Mouse (Mus musculus) intestine, embryonic 16.5 days (tissue): ENCODE measurements around the gene Gm17535. TPM values are rescaled to one million over a fixed set of nuclear protein-coding genes. Genes with fewer than 3 reads are reported as not detected.
"Not testable (repeated sequence)": the region's sequence is repeated elsewhere in the genome, so short reads cannot be mapped to it uniquely, and the experiment has no call there.

Experiments
- ATAC-seq: fragments of 200-750 bp; cut with Nextera tagmentation; 2 replicates; pipeline ENCODE4 v1.8.0; 2017; ENCODE audit warnings: moderate TSS enrichment, moderate library complexity
- H3K27ac ChIP-seq: fragments of 300-500 bp; sonication (generic); 2 replicates; pipeline ENCODE4 v1.5.1; 2014; ENCODE audit warnings: mild to moderate bottlenecking, low read length
- H3K27me3 ChIP-seq: fragments of 300-500 bp; sonication (generic); replicated peaks from 2 replicates; pipeline ENCODE4 v1.6.1; 2014; ENCODE audit warnings: low read length, control low read depth, mixed read lengths; ENCODE audit not compliant: control insufficient read depth, insufficient read depth
- H3K36me3 ChIP-seq: fragments of 300-500 bp; sonication (generic); 2 replicates; pipeline ENCODE4 v1.6.1; 2014; ENCODE audit warnings: low read length, control low read depth; ENCODE audit not compliant: control insufficient read depth, insufficient read depth
- H3K4me1 ChIP-seq: fragments of 300-500 bp; sonication (generic); 2 replicates; pipeline ENCODE4 v1.6.1; 2014; ENCODE audit warnings: low read length, control low read depth, mixed read lengths; ENCODE audit not compliant: control insufficient read depth, insufficient read depth
- H3K4me2 ChIP-seq: fragments of 300-500 bp; sonication (generic); 2 replicates; pipeline ENCODE4 v1.6.1; 2014; ENCODE audit warnings: low read depth, low read length, control low read depth
- H3K4me3 ChIP-seq: fragments of 300-500 bp; sonication (generic); 2 replicates; pipeline ENCODE4 v1.5.1; 2014; ENCODE audit warnings: mild to moderate bottlenecking, low read length
- H3K9ac ChIP-seq: fragments of 300-500 bp; sonication (generic); 2 replicates; pipeline ENCODE4 v1.6.1; 2014; ENCODE audit warnings: low read depth, low read length
- H3K9me3 ChIP-seq: fragments of 300-500 bp; sonication (generic); 2 replicates; pipeline ENCODE4 v1.6.1; 2016; ENCODE audit warnings: low read length, control low read depth; ENCODE audit not compliant: control insufficient read depth
- WGBS: fragments of 180-500 bp; shearing (Covaris S2); extraction: QIAGEN DNeasy Blood & Tissue Kit; methylation state at CpG from one replicate; pipeline ENCODE4 v1.1.7; 2014; 5-methylcytosine and 5-hydroxymethylcytosine counted together
- polyA plus RNA-seq: library from polyadenylated mRNA; unstranded; fragments of >200 nt; fragmentation: Nextera tagmentation; extraction: Ambion mirVana; gene quantifications from 2 replicates; pipeline ENCODE4 v1.2.1, GENCODE M21; 2015

The Gm17535 gene
- polyA plus RNA-seq, 1 experiment from 2014 or later, result not detected

DNA sequence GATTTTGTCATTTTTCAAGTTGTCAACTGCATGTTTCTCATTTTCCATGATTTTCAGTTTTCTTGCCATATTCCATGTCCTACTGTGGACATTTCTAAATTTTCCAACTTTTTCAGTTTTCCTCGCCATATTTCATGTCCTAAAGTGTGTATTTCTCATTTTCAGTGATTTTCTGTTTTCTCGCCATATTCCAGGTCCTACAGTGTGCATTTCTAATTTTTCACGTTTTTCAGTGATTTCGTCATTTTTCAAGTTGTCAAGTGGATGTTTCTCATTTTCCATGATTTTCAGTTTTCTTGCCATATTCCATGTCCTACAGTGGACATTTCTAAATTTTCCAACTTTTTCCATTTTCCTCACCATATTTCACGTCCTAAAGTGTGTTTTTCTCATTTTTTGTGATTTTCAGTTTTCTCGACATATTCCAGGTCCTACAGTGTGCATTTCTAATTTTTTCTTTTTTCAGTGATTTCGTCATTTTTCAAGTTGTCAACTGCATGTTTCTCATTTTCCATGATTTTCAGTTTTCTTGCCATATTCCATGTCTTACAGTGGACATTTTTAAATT is 22.3 kb upstream of the Gm17535 start:
- H3K36me3 ChIP-seq, H3K9ac ChIP-seq, ATAC-seq, H3K9me3 ChIP-seq, H3K4me1 ChIP-seq, H3K4me2 ChIP-seq, H3K27me3 ChIP-seq, H3K4me3 ChIP-seq, H3K27ac ChIP-seq: not testable (repeated sequence)
- WGBS, result 87% methylated on average over 2 of the region's 7 CpGs

DNA sequence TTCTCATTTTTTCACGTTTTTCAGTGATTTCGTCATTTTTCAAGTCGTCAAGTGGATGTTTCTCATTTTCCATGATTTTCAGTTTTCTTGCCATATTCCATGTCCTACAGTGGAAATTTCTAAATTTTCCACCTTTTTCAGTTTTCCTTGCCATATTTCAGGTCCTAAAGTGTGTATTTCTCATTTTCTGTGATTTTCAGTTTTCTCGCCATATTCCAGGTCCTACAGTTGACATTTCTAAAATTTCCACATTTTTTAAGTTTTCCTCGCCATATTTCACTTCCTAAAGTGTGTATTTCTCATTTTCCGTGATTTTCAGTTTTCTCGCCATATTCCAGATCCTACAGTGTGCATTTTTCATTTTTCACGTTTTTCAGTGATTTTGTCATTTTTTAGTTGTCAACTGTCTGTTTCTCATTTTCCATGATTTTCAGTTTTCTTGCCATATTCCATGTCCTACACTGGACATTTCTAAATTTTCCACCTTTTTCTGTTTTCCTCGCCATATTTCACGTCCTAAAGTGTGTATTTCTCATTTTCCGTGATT is 21.6 kb upstream of the Gm17535 start, which contains the start of gene Gm10721:
Gene Gm10721, plus strand, starts transcription at position 408 of the 547 bp plus-strand sequence.
- H3K9ac ChIP-seq, H3K36me3 ChIP-seq, H3K4me3 ChIP-seq, H3K4me1 ChIP-seq, H3K4me2 ChIP-seq, H3K9me3 ChIP-seq, H3K27me3 ChIP-seq, H3K27ac ChIP-seq: not testable (repeated sequence)
- WGBS, result no CpG with 5 or more reads among the region's 11 CpGs
- peak; percentile 54 for ATAC-seq

DNA sequence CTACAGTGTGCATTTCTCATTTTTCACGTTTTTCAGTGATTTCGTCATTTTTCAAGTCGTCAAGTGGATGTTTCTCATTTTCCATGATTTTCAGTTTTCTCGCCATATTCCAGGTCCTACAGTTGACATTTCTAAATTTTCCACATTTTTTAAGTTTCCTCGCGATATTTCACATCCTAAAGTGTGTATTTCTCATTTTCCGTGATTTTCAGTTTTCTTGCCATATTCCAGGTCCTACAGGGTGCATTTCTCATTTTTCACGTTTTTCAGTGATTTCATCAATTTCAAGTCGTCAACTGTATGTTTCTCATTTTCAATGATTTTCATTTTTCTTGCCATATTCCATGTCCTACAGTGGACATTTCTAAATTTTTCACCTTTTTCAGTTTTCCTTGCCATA is 19.0 kb upstream of the Gm17535 start, which contains the start of gene Gm10720:
Gene Gm10720, plus strand, starts transcription at position 301 of the 400 bp plus-strand sequence.
- not testable (repeated sequence) for H3K4me3 ChIP-seq, H3K27me3 ChIP-seq, H3K9ac ChIP-seq, H3K36me3 ChIP-seq, H3K27ac ChIP-seq, H3K9me3 ChIP-seq, ATAC-seq, H3K4me1 ChIP-seq, H3K4me2 ChIP-seq
- 49% methylated on average over 4 of the region's 9 CpGs for WGBS

DNA sequence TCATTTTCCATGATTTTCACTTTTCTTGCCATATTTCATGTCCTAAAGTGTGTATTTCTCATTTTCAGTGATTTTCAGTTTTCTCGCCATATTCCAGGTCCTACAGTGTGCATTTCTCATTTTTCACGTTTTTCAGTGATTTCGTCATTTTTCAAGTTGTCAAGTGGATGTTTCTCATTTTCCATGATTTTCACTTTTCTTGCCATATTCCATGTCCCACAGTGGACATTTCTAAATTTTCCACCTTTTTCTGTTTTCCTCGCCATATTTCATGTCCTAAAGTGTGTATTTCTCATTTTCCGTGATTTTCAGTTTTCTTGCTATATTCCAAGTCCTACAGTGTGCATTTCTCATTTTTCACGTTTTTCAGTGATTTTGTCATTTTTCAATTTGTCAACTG is 18.5 kb upstream of the Gm17535 start:
- ATAC-seq, H3K4me2 ChIP-seq, H3K36me3 ChIP-seq, H3K9me3 ChIP-seq, H3K27me3 ChIP-seq, H3K9ac ChIP-seq, H3K27ac ChIP-seq, H3K4me3 ChIP-seq, H3K4me1 ChIP-seq: not testable (repeated sequence)
- WGBS, result 69% methylated on average over 4 of the region's 6 CpGs

DNA sequence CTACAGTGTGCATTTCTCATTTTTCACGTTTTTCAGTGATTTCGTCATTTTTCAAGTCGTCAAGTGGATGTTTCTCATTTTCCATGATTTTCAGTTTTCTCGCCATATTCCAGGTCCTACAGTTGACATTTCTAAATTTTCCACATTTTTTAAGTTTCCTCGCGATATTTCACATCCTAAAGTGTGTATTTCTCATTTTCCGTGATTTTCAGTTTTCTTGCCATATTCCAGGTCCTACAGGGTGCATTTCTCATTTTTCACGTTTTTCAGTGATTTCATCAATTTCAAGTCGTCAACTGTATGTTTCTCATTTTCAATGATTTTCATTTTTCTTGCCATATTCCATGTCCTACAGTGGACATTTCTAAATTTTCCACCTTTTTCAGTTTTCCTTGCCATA is 17.3 kb upstream of the Gm17535 start, which contains the start of gene Gm10719:
Gene Gm10719, plus strand, starts transcription at position 301 of the 400 bp plus-strand sequence.
- not testable (repeated sequence) for H3K4me3 ChIP-seq, H3K9me3 ChIP-seq, H3K36me3 ChIP-seq, H3K27ac ChIP-seq, ATAC-seq, H3K27me3 ChIP-seq, H3K4me2 ChIP-seq, H3K4me1 ChIP-seq, H3K9ac ChIP-seq
- WGBS, result 100% methylated on average over 1 of the region's 9 CpGs

DNA sequence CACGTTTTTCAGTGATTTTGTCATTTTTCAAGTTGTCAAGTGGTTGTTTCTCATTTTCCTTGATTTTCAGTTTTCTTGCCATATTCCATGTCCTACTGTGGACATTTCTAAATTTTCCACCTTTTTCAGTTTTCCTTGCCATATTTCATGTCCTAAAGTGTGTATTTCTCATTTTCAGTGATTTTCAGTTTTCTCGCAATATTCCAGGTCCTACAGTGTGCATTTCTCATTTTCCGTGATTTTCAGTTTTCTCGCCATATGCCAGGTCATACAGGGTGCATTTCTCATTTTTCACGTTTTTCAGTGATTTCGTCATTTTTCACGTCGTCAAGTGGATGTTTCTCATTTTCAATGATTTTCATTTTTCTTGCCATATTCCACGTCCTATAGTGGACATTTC is 15.5 kb upstream of the Gm17535 start:
- H3K36me3 ChIP-seq, ATAC-seq, H3K4me1 ChIP-seq, H3K4me3 ChIP-seq, H3K9me3 ChIP-seq, H3K27me3 ChIP-seq, H3K9ac ChIP-seq, H3K4me2 ChIP-seq, H3K27ac ChIP-seq: not testable (repeated sequence)
- 64% methylated on average over 9 of the region's 9 CpGs for WGBS

DNA sequence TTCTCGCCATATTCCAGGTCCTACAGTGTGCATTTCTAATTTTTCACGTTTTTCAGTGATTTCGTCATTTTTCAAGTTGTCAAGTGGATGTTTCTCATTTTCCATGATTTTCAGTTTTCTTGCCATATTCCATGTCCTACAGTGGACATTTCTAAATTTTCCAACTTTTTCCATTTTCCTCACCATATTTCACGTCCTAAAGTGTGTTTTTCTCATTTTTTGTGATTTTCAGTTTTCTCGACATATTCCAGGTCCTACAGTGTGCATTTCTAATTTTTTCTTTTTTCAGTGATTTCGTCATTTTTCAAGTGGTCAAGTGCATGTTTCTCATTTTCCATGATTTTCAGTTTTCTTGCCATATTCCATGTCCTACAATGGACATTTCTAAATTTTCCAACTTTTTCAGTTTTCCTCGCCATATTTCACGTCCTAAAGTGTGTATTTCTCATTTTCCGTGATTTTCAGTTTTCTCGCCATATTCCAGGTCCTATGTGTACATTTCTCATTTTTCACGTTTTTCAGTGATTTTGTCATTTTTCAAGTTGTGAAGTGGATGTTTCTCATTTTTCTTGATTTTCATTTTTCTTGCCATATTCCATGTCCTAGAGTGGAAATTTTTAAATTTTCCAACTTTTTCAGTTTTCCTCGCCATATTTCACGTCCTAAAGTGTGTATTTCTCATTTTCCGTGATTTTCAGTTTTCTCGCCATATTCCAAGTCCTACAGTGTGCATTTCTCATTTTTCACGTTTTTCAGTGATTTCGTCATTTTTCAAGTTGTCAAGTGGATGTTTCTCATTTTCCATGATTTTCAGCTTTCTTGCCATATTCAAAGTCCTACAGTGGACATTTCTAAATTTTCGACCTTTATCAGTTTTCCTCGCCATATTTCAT is 14.3 kb upstream of the Gm17535 start:
- H3K4me3 ChIP-seq, H3K9me3 ChIP-seq, H3K4me2 ChIP-seq, H3K27ac ChIP-seq, H3K4me1 ChIP-seq, H3K36me3 ChIP-seq, H3K27me3 ChIP-seq, H3K9ac ChIP-seq: not testable (repeated sequence)
- 80% methylated on average over 11 of the region's 19 CpGs for WGBS
- peak; percentile 55; the same call in 1 of the 2 replicates for ATAC-seq

DNA sequence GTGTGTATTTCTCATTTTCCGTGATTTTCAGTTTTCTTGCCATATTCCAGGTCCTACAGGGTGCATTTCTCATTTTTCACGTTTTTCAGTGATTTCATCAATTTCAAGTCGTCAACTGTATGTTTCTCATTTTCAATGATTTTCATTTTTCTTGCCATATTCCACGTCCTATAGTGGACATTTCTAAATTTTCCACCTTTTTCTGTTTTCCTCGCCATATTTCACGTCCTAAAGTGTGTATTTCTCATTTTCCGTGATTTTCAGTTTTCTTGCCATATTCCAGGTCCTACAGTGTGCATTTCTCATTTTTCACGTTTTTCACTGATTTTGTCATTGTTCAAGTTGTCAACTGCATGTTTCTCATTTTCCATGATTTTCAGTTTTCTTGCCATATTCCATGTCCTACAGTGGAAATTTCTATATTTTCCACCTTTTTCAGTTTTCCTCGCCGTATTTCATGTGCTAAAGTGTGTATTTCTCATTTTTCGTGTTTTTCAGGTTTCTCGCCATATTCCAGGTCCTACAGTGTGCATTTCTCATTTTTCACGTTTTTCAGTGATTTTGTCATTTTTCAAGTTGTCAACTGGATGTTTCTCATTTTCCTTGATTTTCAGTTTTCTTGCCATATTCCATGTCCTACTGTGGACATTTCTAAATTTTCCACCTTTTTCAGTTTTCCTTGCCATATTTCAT is 11.9 kb upstream of the Gm17535 start:
- H3K9me3 ChIP-seq, H3K4me3 ChIP-seq, H3K27ac ChIP-seq, H3K9ac ChIP-seq, H3K4me2 ChIP-seq, H3K36me3 ChIP-seq, H3K4me1 ChIP-seq, H3K27me3 ChIP-seq, ATAC-seq: not testable (repeated sequence)
- WGBS, result 71% methylated on average over 9 of the region's 13 CpGs

DNA sequence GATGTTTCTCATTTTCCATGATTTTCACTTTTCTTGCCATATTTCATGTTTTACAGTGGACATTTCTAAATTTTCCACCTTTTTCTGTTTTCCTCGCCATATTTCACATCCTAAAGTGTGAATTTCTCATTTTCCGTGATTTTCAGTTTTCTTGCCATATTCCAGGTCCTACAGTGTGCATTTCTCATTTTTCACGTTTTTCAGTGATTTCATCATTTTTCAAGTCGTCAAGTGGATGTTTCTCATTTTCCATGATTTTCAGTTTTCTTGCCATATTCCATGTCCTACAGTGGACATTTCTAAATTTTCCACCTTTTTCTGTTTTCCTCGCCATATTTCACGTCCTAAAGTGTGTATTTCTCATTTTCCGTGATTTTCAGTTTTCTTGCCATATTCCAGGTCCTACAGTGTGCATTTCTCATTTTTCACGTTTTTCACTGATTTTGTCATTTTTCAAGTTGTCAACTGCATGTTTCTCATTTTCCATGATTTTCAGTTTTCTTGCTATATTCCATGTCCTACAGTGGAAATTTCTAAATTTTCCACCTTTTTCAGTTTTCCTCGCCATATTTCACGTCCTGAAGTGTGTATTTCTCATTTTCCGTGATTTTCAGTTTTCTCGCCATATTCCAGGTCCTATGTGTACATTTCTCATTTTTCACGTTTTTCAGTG is 11.0 kb upstream of the Gm17535 start, which contains the start of gene Gm10718:
Gene Gm10718, plus strand, starts transcription at position 236 of the 673 bp plus-strand sequence.
- 74% methylated on average over 9 of the region's 13 CpGs for WGBS
- H3K4me3 ChIP-seq, ATAC-seq, H3K4me1 ChIP-seq, H3K9ac ChIP-seq, H3K4me2 ChIP-seq, H3K27ac ChIP-seq, H3K36me3 ChIP-seq, H3K27me3 ChIP-seq, H3K9me3 ChIP-seq: not testable (repeated sequence)
